Mouse (Mus musculus) E14TG2a.4 (cell line): ENCODE measurements around the gene Trex1.

Experiments used
- H3K27me3 ChIP-seq: 2 replicates; pipeline ENCODE4 v1.6.1; 2014; ENCODE audit warnings: low read length, control low read depth; ENCODE audit not compliant: insufficient read depth
- H3K36me3 ChIP-seq: 2 replicates; pipeline ENCODE4 v1.6.1; 2014; ENCODE audit warnings: low read length, control low read depth; ENCODE audit not compliant: insufficient read depth
- H3K4me1 ChIP-seq: replicated peaks from 2 replicates; pipeline ENCODE4 v1.6.1; 2014; ENCODE audit warnings: low read depth, low read length, control low read depth
- H3K4me3 ChIP-seq: replicated peaks from 2 replicates; pipeline ENCODE4 v1.5.1; 2014; ENCODE audit warnings: mild to moderate bottlenecking, low read length
- H3K9me3 ChIP-seq: 2 replicates; pipeline ENCODE4 v1.6.1; 2014; ENCODE audit warnings: low read length, control low read depth
- CTCF ChIP-seq: conservative IDR thresholded peaks from 2 replicates; pipeline ENCODE4 v1.5.1; 2014; ENCODE audit warnings: low read length
- NANOG ChIP-seq: IDR thresholded peaks from 2 replicates; pipeline ENCODE4 v1.6.1; 2014; ENCODE audit warnings: borderline replicate concordance, low read length, mixed read lengths
- POU5F1 ChIP-seq: IDR thresholded peaks from 2 replicates; pipeline ENCODE4 v1.6.1; 2014; ENCODE audit warnings: low read length, borderline replicate concordance

Trex1 gene

GRCm38 (mm10) chr9:109080516-109080915, 21.0 kb upstream of the Trex1 start:
- no peaks in the 10 kb centered on the region for H3K9me3 ChIP-seq
- TF ChIP-seq CTCF (no peak), POU5F1 (no peak), NANOG (no peak)
- peaks cover 35% of the 10 kb centered on the region for H3K4me1 ChIP-seq
- no peak overlapping the region for H3K4me3 ChIP-seq
- H3K36me3 ChIP-seq = peaks cover 30% of the 10 kb centered on the region
- H3K27me3 ChIP-seq = no peaks in the 10 kb centered on the region

- Histone ChIP-seq H3K27me3 (no peaks in the 10 kb centered on the region), H3K9me3 (no peaks in the 10 kb centered on the region), H3K4me1 (peaks cover 19% of the 10 kb centered on the region), H3K4me3 (peak within 1 kb of the TSS; percentile 96), H3K36me3 (peaks cover 45% of the 10 kb centered on the region)
- TF ChIP-seq POU5F1 (no peak), NANOG (no peak), CTCF (no peak)
Measured at GRCm38 (mm10) chr9:109073661-109074573, 14.4 kb upstream of the Trex1 start, which contains the start of gene Atrip. Gene Atrip (minus strand): TSS chr9:109074124.

DNA sequence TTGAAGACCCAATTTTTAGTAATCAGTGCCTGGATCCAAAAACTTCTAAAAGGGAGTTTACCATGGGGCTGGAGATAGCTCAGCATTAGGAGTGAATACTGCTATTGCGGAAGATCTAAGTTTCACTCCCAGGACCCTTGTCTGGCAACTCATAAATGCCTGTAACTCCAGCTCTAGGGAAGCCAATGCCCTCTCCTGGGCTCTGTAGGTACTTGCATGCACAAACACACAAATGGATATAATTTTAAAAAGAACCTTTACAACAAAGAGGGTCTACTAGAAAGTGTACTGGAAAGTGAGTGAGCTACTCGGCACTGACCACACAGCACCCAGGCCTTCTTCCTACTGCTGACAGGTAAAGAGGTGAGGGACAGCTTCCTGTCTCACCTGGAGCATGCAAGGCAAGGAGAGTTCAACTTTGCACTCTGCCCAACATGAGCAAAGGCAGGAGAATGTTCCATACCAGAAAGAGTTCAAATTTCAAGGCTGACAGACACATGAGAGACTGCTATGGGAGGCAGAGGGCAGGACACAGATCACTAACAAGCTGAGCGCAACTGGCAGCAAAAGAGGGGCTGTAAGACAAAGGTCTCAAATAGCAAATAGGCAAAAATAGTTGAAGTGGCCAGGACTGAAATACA, 8.7 kb upstream of the Trex1 start:
- TF ChIP-seq CTCF (no peak; the same call in 1 of the 2 replicates), NANOG (no peak), POU5F1 (no peak)
- H3K27me3 ChIP-seq = no peaks in the 10 kb centered on the region
- peaks cover 8% of the 10 kb centered on the region for H3K4me1 ChIP-seq
- H3K9me3 ChIP-seq = no peaks in the 10 kb centered on the region
- peaks cover 88% of the 10 kb centered on the region for H3K36me3 ChIP-seq
- H3K4me3 ChIP-seq = no peak overlapping the region

DNA sequence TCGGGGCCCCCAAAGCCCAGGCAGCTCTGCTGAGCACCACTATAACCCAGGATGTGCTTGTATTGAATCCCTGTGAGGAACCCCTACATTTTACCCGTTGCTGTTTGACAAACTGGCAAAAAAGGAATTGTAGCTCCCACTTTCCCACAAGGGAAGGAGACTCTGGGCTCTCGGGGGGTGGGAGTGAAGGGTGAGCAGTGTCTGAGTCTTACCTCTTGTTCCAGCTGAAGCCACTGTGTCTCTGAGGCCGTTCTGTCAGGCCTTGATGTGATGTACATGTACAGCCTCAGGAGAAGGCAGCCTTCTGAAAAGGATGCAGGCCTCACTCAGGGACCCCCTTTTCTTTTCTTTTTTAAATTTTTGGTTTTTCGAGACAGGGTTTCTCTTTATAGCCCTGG, 1.4 kb upstream of the Trex1 start:
- Histone ChIP-seq H3K27me3 (no peaks in the 10 kb centered on the region), H3K4me3 (no peak overlapping the region), H3K9me3 (no peaks in the 10 kb centered on the region), H3K36me3 (peaks cover 85% of the 10 kb centered on the region), H3K4me1 (peaks cover 51% of the 10 kb centered on the region)
- TF ChIP-seq NANOG (no peak), CTCF (no peak), POU5F1 (no peak)

- Histone ChIP-seq H3K4me1 (peaks cover 57% of the 10 kb centered on the region), H3K27me3 (no peaks in the 10 kb centered on the region), H3K36me3 (peaks cover 79% of the 10 kb centered on the region), H3K9me3 (no peaks in the 10 kb centered on the region), H3K4me3 (peak overlapping the region; percentile 67)
- TF ChIP-seq CTCF (no peak), POU5F1 (no peak), NANOG (no peak)
Measured at GRCm38 (mm10) chr9:109060184-109060897, 807 bp upstream of the Trex1 start.

- Histone ChIP-seq H3K36me3 (peaks cover 59% of the 10 kb centered on the region), H3K4me1 (peaks cover 78% of the 10 kb centered on the region), H3K9me3 (no peaks in the 10 kb centered on the region), H3K27me3 (no peaks in the 10 kb centered on the region), H3K4me3 (peak overlapping the region; percentile 67)
- no peak for TF ChIP-seq POU5F1
- TF ChIP-seq CTCF = no peak
- no peak for TF ChIP-seq NANOG
Measured at GRCm38 (mm10) chr9:109058006-109058765, 1.3 kb downstream of the Trex1 start.

DNA sequence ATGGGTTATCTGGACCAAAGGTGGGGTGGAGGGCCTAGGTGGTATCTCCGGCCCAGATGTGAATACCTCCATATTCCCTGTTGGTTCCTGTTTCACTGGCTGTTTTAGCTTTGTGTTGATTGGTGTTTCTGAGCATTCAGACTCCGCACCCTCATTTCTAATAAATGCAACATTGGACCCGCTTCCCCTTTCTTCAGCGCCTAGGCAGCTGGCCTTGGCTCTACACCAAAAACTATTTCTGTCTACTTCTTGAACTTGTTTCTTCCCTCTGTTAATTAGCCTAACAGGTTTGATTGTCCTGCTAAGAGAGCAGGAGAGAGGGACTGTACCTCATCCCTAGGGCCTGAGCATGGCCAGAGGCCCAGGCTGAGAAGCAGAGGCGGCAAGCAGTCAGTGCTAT, 2.0 kb downstream of the Trex1 start:
- peaks cover 85% of the 10 kb centered on the region for H3K4me1 ChIP-seq
- H3K9me3 ChIP-seq = no peaks in the 10 kb centered on the region
- H3K36me3 ChIP-seq = peaks cover 52% of the 10 kb centered on the region
- no peaks in the 10 kb centered on the region for H3K27me3 ChIP-seq
- no peak for TF ChIP-seq CTCF
- no peak for TF ChIP-seq NANOG
- no peak for TF ChIP-seq POU5F1
- H3K4me3 ChIP-seq = no peak overlapping the region
